Mouse (Mus musculus) stomach, embryonic 15.5 days (tissue): ENCODE results near the gene Akap12. TPM values are rescaled to one million over a fixed set of nuclear protein-coding genes. Genes with fewer than 3 reads are reported as not detected.

Experiments used
- ATAC-seq: fragments of 200-750 bp; cut with Nextera tagmentation; 2 replicates; pipeline ENCODE4 v1.8.0; 2017; ENCODE audit warnings: low read depth, moderate number of reproducible peaks, moderate TSS enrichment; ENCODE audit not compliant: insufficient read depth, low FRiP score
- H3K27ac ChIP-seq: fragments of 300-500 bp; sonication (generic); 2 replicates; pipeline ENCODE4 v1.5.1; 2015; ENCODE audit warnings: mild to moderate bottlenecking, inconsistent platforms
- H3K27me3 ChIP-seq: fragments of 300-500 bp; sonication (generic); replicated peaks from 2 replicates; pipeline ENCODE4 v1.6.1; 2015; ENCODE audit warnings: inconsistent platforms
- H3K36me3 ChIP-seq: fragments of 300-500 bp; sonication (generic); 2 replicates; pipeline ENCODE4 v1.6.1; 2015; ENCODE audit warnings: inconsistent platforms
- H3K4me1 ChIP-seq: fragments of 300-500 bp; sonication (generic); 2 replicates; pipeline ENCODE4 v1.6.1; 2015; ENCODE audit warnings: inconsistent platforms
- H3K4me2 ChIP-seq: fragments of 300-500 bp; sonication (generic); 2 replicates; pipeline ENCODE4 v1.6.1; 2015; ENCODE audit warnings: mild to moderate bottlenecking, inconsistent platforms
- H3K4me3 ChIP-seq: fragments of 300-500 bp; sonication (generic); replicated peaks from 2 replicates; pipeline ENCODE4 v1.5.1; 2015; ENCODE audit warnings: inconsistent platforms
- H3K9ac ChIP-seq: fragments of 300-500 bp; sonication (generic); 2 replicates; pipeline ENCODE4 v1.6.1; 2015; ENCODE audit warnings: inconsistent platforms
- H3K9me3 ChIP-seq: fragments of 300-500 bp; sonication (generic); 2 replicates; pipeline ENCODE4 v1.6.1; 2016; ENCODE audit warnings: inconsistent platforms
- WGBS: fragments of 180-500 bp; shearing (Covaris S2); methylation state at CpG from one replicate; pipeline ENCODE4 v1.1.7; 2015; 5-methylcytosine and 5-hydroxymethylcytosine counted together
- polyA plus RNA-seq: library from polyadenylated mRNA; unstranded; fragments of >200 nt; fragmentation: Nextera tagmentation; extraction: Ambion mirVana; gene quantifications from 2 replicates; pipeline ENCODE4 v1.2.1, GENCODE M21; 2015

Akap12 gene
- polyA plus RNA-seq, 1 experiment from 2014 or later, result 59.6 TPM

DNA sequence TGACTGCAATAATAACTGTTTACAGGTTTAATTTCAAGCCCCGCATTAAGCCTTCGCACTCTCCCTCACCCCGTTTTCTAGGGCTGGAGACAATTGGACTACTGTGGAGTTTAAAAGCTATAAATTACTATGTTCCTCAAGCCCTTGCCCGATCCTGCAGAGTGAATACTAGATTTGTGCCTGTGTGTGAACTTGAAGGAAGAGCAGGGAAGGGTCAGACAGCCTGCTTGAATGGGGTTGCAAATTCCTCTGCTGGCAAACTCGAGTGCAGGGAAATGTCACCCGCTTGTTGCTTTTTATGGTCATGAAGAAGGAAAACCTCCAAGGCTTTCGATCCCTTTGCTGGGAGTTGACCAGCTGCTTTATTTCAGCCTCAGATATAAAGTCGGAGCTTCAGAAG is 19.6 kb downstream of the Akap12 start:
- Histone ChIP-seq H3K36me3 (no peaks in the 10 kb centered on the region), H3K4me3 (no peak overlapping the region), H3K9ac (no peak overlapping the region), H3K4me1 (peaks cover 13% of the 10 kb centered on the region; the same call in 1 of the 2 replicates), H3K4me2 (no peak overlapping the region), H3K9me3 (no peaks in the 10 kb centered on the region), H3K27me3 (no peaks in the 10 kb centered on the region), H3K27ac (peak overlapping the region; percentile 71)
- 35% methylated on average over 8 of the region's 8 CpGs for WGBS
- no peak for ATAC-seq

- Histone ChIP-seq H3K9me3 (no peaks in the 10 kb centered on the region), H3K36me3 (no peaks in the 10 kb centered on the region), H3K27me3 (no peaks in the 10 kb centered on the region), H3K4me3 (no peak overlapping the region), H3K4me1 (peaks cover 18% of the 10 kb centered on the region; the same call in 1 of the 2 replicates), H3K9ac (no peak overlapping the region), H3K27ac (no peak overlapping the region), H3K4me2 (no peak overlapping the region)
- WGBS, result 48% methylated on average over 5 of the region's 5 CpGs
- no peak for ATAC-seq
These were observed 23.0 kb downstream of the Akap12 start for GRCm38 (mm10) chr10:4289171-4289570.

- no peaks in the 10 kb centered on the region for H3K9me3 ChIP-seq
- no peaks in the 10 kb centered on the region for H3K36me3 ChIP-seq
- WGBS, result 38% methylated on average over 3 of the region's 3 CpGs
- no peak overlapping the region for H3K4me3 ChIP-seq
- H3K4me1 ChIP-seq, result peaks cover 18% of the 10 kb centered on the region; the same call in 1 of the 2 replicates
- ATAC-seq, result no peak
- no peaks in the 10 kb centered on the region for H3K27me3 ChIP-seq
- no peak overlapping the region for H3K27ac ChIP-seq
- H3K9ac ChIP-seq, result no peak overlapping the region
- H3K4me2 ChIP-seq, result no peak overlapping the region
These were observed 23.5 kb downstream of the Akap12 start for GRCm38 (mm10) chr10:4289636-4290035.

- no peak for ATAC-seq
- Histone ChIP-seq H3K4me2 (no peak overlapping the region), H3K36me3 (no peaks in the 10 kb centered on the region), H3K4me3 (no peak overlapping the region), H3K9ac (no peak overlapping the region), H3K27ac (no peak overlapping the region), H3K4me1 (peaks cover 18% of the 10 kb centered on the region; the same call in 1 of the 2 replicates), H3K27me3 (no peaks in the 10 kb centered on the region), H3K9me3 (no peaks in the 10 kb centered on the region)
- WGBS, result 54% methylated on average over 3 of the region's 3 CpGs
These were observed 24.0 kb downstream of the Akap12 start for GRCm38 (mm10) chr10:4290145-4290544.

DNA sequence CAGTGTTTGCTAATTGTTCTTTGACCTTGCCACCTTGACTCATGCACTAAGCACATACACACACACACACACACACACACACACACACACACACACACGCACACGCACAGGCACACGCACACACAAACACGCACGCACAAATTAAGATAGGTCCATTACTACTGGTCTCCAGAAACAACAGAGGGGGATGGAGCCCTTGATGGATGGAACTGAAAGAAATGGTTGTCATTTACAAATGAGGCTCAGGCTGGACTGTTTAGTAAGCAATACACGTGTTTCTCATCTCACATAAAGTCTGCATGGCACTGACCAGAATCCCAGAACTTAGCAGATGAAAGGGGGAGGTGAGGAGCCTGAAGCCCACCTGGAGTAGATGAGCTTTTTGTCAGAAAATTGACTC is 24.4 kb downstream of the Akap12 start:
- H3K27ac ChIP-seq, result no peak overlapping the region
- no peak overlapping the region for H3K4me2 ChIP-seq
- WGBS, result 72% methylated on average over 6 of the region's 6 CpGs
- H3K27me3 ChIP-seq, result no peaks in the 10 kb centered on the region
- ATAC-seq, result no peak
- H3K4me3 ChIP-seq, result no peak overlapping the region
- peaks cover 14% of the 10 kb centered on the region; the same call in 1 of the 2 replicates for H3K4me1 ChIP-seq
- no peak overlapping the region for H3K9ac ChIP-seq
- no peaks in the 10 kb centered on the region for H3K36me3 ChIP-seq
- no peaks in the 10 kb centered on the region for H3K9me3 ChIP-seq

GRCm38 (mm10) chr10:4293418-4293817 is 27.2 kb downstream of the Akap12 start:
- Histone ChIP-seq H3K4me1 (peaks cover 13% of the 10 kb centered on the region; the same call in 1 of the 2 replicates), H3K27ac (no peak overlapping the region), H3K4me2 (no peak overlapping the region), H3K4me3 (no peak overlapping the region), H3K9ac (no peak overlapping the region), H3K9me3 (no peaks in the 10 kb centered on the region), H3K36me3 (no peaks in the 10 kb centered on the region), H3K27me3 (no peaks in the 10 kb centered on the region)
- ATAC-seq, result no peak
- 64% methylated on average over 4 of the region's 4 CpGs for WGBS

- Histone ChIP-seq H3K27ac (no peak overlapping the region), H3K27me3 (no peaks in the 10 kb centered on the region), H3K9me3 (no peaks in the 10 kb centered on the region), H3K4me1 (no peaks in the 10 kb centered on the region), H3K9ac (no peak overlapping the region), H3K36me3 (no peaks in the 10 kb centered on the region), H3K4me2 (no peak overlapping the region), H3K4me3 (no peak overlapping the region)
- 65% methylated on average over 5 of the region's 5 CpGs for WGBS
- ATAC-seq, result no peak
These were observed 37.4 kb downstream of the Akap12 start for GRCm38 (mm10) chr10:4303558-4303957.

- H3K27me3 ChIP-seq, result no peaks in the 10 kb centered on the region
- H3K4me1 ChIP-seq, result 0 out of 2 replicates have a peak, but pooled peaks cover 3% of the 10 kb centered on the region
- no peak overlapping the region for H3K9ac ChIP-seq
- H3K4me3 ChIP-seq, result no peak overlapping the region
- H3K4me2 ChIP-seq, result no peak overlapping the region
- H3K36me3 ChIP-seq, result no peaks in the 10 kb centered on the region
- ATAC-seq, result no peak
- WGBS, result 70% methylated on average over 8 of the region's 8 CpGs
- no peak overlapping the region for H3K27ac ChIP-seq
- H3K9me3 ChIP-seq, result no peaks in the 10 kb centered on the region
These were observed 57.7 kb downstream of the Akap12 start for GRCm38 (mm10) chr10:4323885-4324284.

DNA sequence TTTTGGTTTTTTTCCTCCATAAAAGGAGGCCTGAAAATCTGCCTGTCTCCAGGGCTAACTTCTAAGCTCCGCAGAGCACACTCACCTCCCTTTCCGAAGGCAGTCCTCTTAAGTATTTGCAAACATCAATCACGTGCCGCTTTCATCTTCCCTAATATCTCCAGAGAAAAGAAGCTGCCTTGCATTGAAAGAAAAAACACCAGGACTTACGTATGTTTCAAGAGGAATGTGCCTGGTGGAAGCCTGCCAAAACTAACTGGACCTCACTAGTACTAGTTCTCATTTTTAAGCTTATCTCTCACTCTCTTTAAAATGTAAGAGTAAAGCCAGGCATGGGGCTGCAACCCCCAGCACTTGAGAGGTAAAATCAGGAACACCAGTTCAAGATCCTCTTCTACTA is 59.4 kb downstream of the Akap12 start:
- Histone ChIP-seq H3K36me3 (no peaks in the 10 kb centered on the region), H3K4me3 (no peak overlapping the region), H3K4me1 (0 out of 2 replicates have a peak, but pooled peaks cover 3% of the 10 kb centered on the region), H3K4me2 (no peak overlapping the region), H3K27me3 (no peaks in the 10 kb centered on the region), H3K9me3 (no peaks in the 10 kb centered on the region), H3K27ac (peak overlapping the region; percentile 60), H3K9ac (no peak overlapping the region)
- WGBS, result 16% methylated on average over 5 of the region's 5 CpGs
- ATAC-seq, result peak; percentile 63; the same call in 1 of the 2 replicates

DNA sequence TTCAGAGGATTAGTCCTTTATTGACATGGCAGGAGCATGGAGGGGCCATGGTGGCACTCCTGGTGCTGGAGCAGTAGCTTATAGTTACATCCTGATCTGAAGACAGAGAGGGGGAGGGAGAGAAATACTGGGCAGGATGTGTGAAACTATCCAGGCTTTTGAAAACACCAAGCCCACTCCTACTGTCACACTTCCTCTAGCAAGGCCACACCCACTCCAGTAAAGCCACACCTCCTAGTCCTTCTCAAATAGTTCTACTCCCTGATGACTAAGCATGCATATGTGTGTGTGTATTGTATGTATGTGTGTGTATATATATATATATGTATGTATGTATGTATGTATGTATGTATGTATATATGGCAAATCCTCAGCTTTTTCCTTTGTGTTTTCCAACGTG is 61.5 kb downstream of the Akap12 start:
- Histone ChIP-seq H3K36me3 (no peaks in the 10 kb centered on the region), H3K27me3 (no peaks in the 10 kb centered on the region), H3K4me3 (no peak overlapping the region), H3K9me3 (no peaks in the 10 kb centered on the region), H3K9ac (no peak overlapping the region), H3K4me1 (0 out of 2 replicates have a peak, but pooled peaks cover 3% of the 10 kb centered on the region), H3K4me2 (no peak overlapping the region), H3K27ac (no peak overlapping the region)
- no peak for ATAC-seq
- WGBS, result 78% methylated on average over 1 of the region's 1 CpGs

GRCm38 (mm10) chr10:4332228-4332979 is 66.2 kb downstream of the Akap12 start:
- 54% methylated on average over 7 of the region's 7 CpGs for WGBS
- ATAC-seq, result no peak
- H3K9me3 ChIP-seq, result no peaks in the 10 kb centered on the region

GRCm38 (mm10) chr10:4333319-4333718 is 67.1 kb downstream of the Akap12 start:
- Histone ChIP-seq H3K27ac (peak overlapping the region; percentile 77; the same call in 1 of the 2 replicates), H3K4me3 (no peak overlapping the region), H3K9ac (no peak overlapping the region)

More at GRCm38 (mm10) chr10:4332228-4332979, 66.2 kb downstream of the Akap12 start:
- Histone ChIP-seq H3K27ac (no peak overlapping the region), H3K4me1 (peaks cover 3% of the 10 kb centered on the region; the same call in 1 of the 2 replicates), H3K9ac (no peak overlapping the region), H3K4me3 (no peak overlapping the region), H3K36me3 (no peaks in the 10 kb centered on the region), H3K27me3 (no peaks in the 10 kb centered on the region), H3K4me2 (no peak overlapping the region)

More at GRCm38 (mm10) chr10:4333319-4333718, 67.1 kb downstream of the Akap12 start:
- peak overlapping the region; percentile 67 for H3K4me2 ChIP-seq
- 14% methylated on average over 8 of the region's 8 CpGs for WGBS
- no peaks in the 10 kb centered on the region for H3K27me3 ChIP-seq
- no peaks in the 10 kb centered on the region for H3K36me3 ChIP-seq
- no peak for ATAC-seq
- H3K9me3 ChIP-seq, result no peaks in the 10 kb centered on the region
- peaks cover 3% of the 10 kb centered on the region; the same call in 1 of the 2 replicates for H3K4me1 ChIP-seq
